Mouse (Mus musculus) limb, embryonic 10.5 days (tissue): ENCODE results near the gene Fam117a. TPM values are rescaled to one million over a fixed set of nuclear protein-coding genes. Genes with fewer than 3 reads are reported as not detected.

Source experiments
- DNase-seq: peaks from one replicate; pipeline ENCODE4 v3.0.0-alpha.2; 2017; ENCODE audit warnings: low spot score
- H3K27ac ChIP-seq: fragments of 300-500 bp; sonication (generic); 2 replicates; pipeline ENCODE4 v1.5.1; 2016; ENCODE audit warnings: mild to moderate bottlenecking
- H3K27me3 ChIP-seq: fragments of 300-500 bp; sonication (generic); 2 replicates; pipeline ENCODE4 v1.6.1; 2016; ENCODE audit warnings: low read depth, mild to moderate bottlenecking; ENCODE audit not compliant: poor library complexity, severe bottlenecking
- H3K36me3 ChIP-seq: fragments of 300-500 bp; sonication (generic); 2 replicates; pipeline ENCODE4 v1.6.1; 2016; ENCODE audit warnings: mild to moderate bottlenecking, moderate library complexity
- H3K4me1 ChIP-seq: fragments of 300-500 bp; sonication (generic); 2 replicates; pipeline ENCODE4 v1.6.1; 2016
- H3K4me3 ChIP-seq: fragments of 300-500 bp; sonication (generic); 2 replicates; pipeline ENCODE4 v1.5.1; 2016; ENCODE audit warnings: mild to moderate bottlenecking, moderate library complexity
- H3K9me3 ChIP-seq: fragments of 300-500 bp; sonication (generic); replicated peaks from 2 replicates; pipeline ENCODE4 v1.6.1; 2016; ENCODE audit warnings: mild to moderate bottlenecking
- WGBS: fragments of 180-500 bp; shearing (Covaris S2); methylation state at CpG from one replicate; pipeline ENCODE4 v1.1.7; 2016; 5-methylcytosine and 5-hydroxymethylcytosine counted together
- polyA plus RNA-seq: library from polyadenylated mRNA; unstranded; fragments of >200 nt; fragmentation: Nextera tagmentation; extraction: Ambion mirVana; gene quantifications from 2 replicates; pipeline ENCODE4 v1.2.1, GENCODE M21; 2016

Gene Fam117a
- polyA plus RNA-seq, 1 experiment from 2014 or later, result 15.0 TPM

- no peaks in the 10 kb centered on the region for H3K27me3 ChIP-seq
- DNase-seq, result no peak
- 81% methylated on average over 3 of the region's 3 CpGs for WGBS
- H3K27ac ChIP-seq, result no peak overlapping the region
- H3K4me3 ChIP-seq, result no peak overlapping the region
- H3K4me1 ChIP-seq, result no peaks in the 10 kb centered on the region
- H3K36me3 ChIP-seq, result peaks cover 21% of the 10 kb centered on the region
- H3K9me3 ChIP-seq, result no peaks in the 10 kb centered on the region
Measured at GRCm38 (mm10) chr11:95423505-95423904, 86.7 kb downstream of the Fam117a start.

- DNase-seq, result no peak
- Histone ChIP-seq H3K9me3 (no peaks in the 10 kb centered on the region), H3K27ac (no peak overlapping the region), H3K36me3 (0 out of 2 replicates have a peak, but pooled peaks cover 6% of the 10 kb centered on the region), H3K27me3 (no peaks in the 10 kb centered on the region), H3K4me3 (no peak overlapping the region), H3K4me1 (no peaks in the 10 kb centered on the region)
- WGBS, result 93% methylated on average over 2 of the region's 2 CpGs
Measured at GRCm38 (mm10) chr11:95431344-95431743, 94.5 kb downstream of the Fam117a start.

Other genes with a start within 250 kb of the Fam117a start
- 6.9 and 9.5 TPM in 2 replicates for gene Dlx3, start 216.9 kb upstream of the Fam117a start, polyA plus RNA-seq
- gene Dlx4, start 190.8 kb upstream of the Fam117a start, polyA plus RNA-seq, result 0.85 and 1.9 TPM in 2 replicates
- not detected in 2 replicates for gene Tac4, start 75.5 kb upstream of the Fam117a start, polyA plus RNA-seq
- gene Kat7, start 26.8 kb upstream of the Fam117a start, polyA plus RNA-seq, result 93.9 and 99.0 TPM in 2 replicates
- gene Slc35b1, start 47.7 kb downstream of the Fam117a start, polyA plus RNA-seq, result 128 and 132 TPM in 2 replicates
- gene Spop, start 77.1 kb downstream of the Fam117a start, polyA plus RNA-seq, result 95.3 and 123 TPM in 2 replicates
- gene Nxph3, start 177.6 kb downstream of the Fam117a start, polyA plus RNA-seq, result 0.38 and 0.66 TPM in 2 replicates